ENCODE assay signal across 13 mouse cellular contexts in the genomic region with DNA sequence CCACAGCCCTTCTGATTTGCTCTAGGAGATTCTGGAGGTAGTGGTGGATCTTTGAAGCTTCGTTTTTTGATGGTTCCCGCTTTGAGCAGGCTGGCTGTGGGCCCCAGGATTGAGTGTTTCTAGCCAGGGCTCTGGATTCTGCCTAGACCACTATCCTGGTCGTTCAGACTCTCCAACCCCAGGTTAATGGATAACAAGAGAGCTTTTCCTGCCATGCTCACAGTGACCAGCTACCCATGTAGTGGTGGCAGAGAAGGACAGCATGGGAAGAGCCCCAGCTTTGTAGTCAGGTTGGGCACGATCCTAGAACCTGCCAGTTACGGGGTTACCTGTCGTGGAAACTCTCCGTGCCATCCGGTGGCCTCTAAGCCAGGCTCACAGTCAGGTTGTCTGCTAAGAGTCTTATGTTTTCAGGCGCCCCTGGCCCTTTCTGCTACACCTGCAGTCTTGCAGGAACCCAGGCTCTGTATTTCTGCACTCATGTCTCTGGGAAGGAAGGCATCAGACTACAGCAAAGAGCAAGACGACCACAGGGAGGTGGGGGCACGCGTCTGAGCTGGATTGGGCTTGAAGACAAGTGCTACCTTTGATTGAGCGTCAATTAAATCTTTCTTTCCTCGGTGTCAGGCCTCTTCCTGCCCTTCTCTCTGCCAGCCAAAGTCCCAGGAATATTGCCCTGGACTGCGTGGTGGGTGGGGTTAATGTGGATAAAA. TPM values are rescaled to one million over a fixed set of nuclear protein-coding genes. Genes with fewer than 3 reads are reported as not detected.
DNase-seq lines count a peak whose midpoint lies in the region; ATAC-seq and TF ChIP-seq lines count a peak whose summit lies in the region.
"Had no signal": no experiment of that assay in that cellular context is flagged by ENCODE, and none has a peak within 500 bp of the region (broad histone marks: within the 10 kb centered on the region; RNA-seq: fewer than 3 reads in every experiment).

No protein-coding gene starts in this region.

- no peak overlapping the region for H3K9ac ChIP-seq in kidney, embryonic 15.5 days
- H3K9ac ChIP-seq in midbrain, postnatal 0 days (replicated peaks; ENCODE audit: low read length, poor library complexity, severe bottlenecking) = 0 out of 2 replicates have a peak overlapping the region, but pooled peaks have one; percentile 24
- H3K9ac ChIP-seq: embryonic facial prominence, embryonic 13.5 days; limb, embryonic 13.5 days had no signal

- H3K36me3 ChIP-seq in kidney, adult 2 months (ENCODE audit: control insufficient read depth, insufficient read depth, low read length) = no peaks in the 10 kb centered on the region
- peaks cover 1% of the 10 kb centered on the region; the same call in 1 of the 2 replicates for H3K36me3 ChIP-seq in hindbrain, embryonic 10.5 days
- H3K36me3 ChIP-seq in kidney, embryonic 15.5 days = no peaks in the 10 kb centered on the region
- no peaks in the 10 kb centered on the region for H3K36me3 ChIP-seq in midbrain, postnatal 0 days (ENCODE audit: insufficient read depth, low read length)
- no peaks in the 10 kb centered on the region for H3K36me3 ChIP-seq in thymus, adult 2 months (ENCODE audit: control insufficient read depth, insufficient read depth, low read length)
- H3K36me3 ChIP-seq: embryonic facial prominence, embryonic 13.5 days; G1E; heart, embryonic 10.5 days; limb, embryonic 13.5 days had no signal

- H3K9me3 ChIP-seq in hindbrain, embryonic 10.5 days = no peaks in the 10 kb centered on the region
- no peaks in the 10 kb centered on the region for H3K9me3 ChIP-seq in kidney, embryonic 15.5 days (replicated peaks)
- H3K9me3 ChIP-seq in midbrain, postnatal 0 days (ENCODE audit: low read length) = no peaks in the 10 kb centered on the region
- H3K9me3 ChIP-seq: embryonic facial prominence, embryonic 13.5 days; G1E; heart, embryonic 10.5 days; limb, embryonic 13.5 days had no signal

- WGBS in kidney, adult 2 months = 47% methylated on average over 15 of the region's 15 CpGs
- WGBS in hindbrain, embryonic 10.5 days = 61% methylated on average over 15 of the region's 15 CpGs
- 47% methylated on average over 15 of the region's 15 CpGs for WGBS in kidney, embryonic 15.5 days
- WGBS in midbrain, postnatal 0 days = 33% methylated on average over 15 of the region's 15 CpGs
- WGBS in thymus, adult 2 months = 90% methylated on average over 15 of the region's 15 CpGs

- no peak for TF ChIP-seq POLR2A in kidney, adult 2 months (IDR thresholded peaks at IDR 0.05; ENCODE audit: low read depth, low read length)
- no peak; the same call in 1 of the 2 replicates for TF ChIP-seq POLR2A in thymus, adult 2 months (IDR thresholded peaks at IDR 0.05; ENCODE audit: control insufficient read depth, extremely low read depth, insufficient read depth, low read length, poor library complexity)

- H3K27ac ChIP-seq in kidney, adult 2 months (ENCODE audit: insufficient read depth, low read depth, low read length) = no peak overlapping the region
- peak overlapping the region; percentile 75 for H3K27ac ChIP-seq in hindbrain, embryonic 10.5 days
- peak overlapping the region; percentile 29; the same call in 1 of the 2 replicates for H3K27ac ChIP-seq in kidney, embryonic 15.5 days
- H3K27ac ChIP-seq in midbrain, postnatal 0 days (ENCODE audit: low read depth, low read length) = peak overlapping the region; percentile 77
- H3K27ac ChIP-seq in thymus, adult 2 months (ENCODE audit: control insufficient read depth, insufficient read depth, low read length) = no peak overlapping the region
- H3K27ac ChIP-seq: embryonic facial prominence, embryonic 13.5 days; heart, embryonic 10.5 days; limb, embryonic 13.5 days had no signal

- DNase-seq in kidney, adult 2 months = peak; percentile 59
- no peak for DNase-seq in kidney, postnatal 10 days
- no peak for DNase-seq in hindbrain, embryonic 10.5 days (ENCODE audit: low spot score)
- DNase-seq in midbrain, postnatal 0 days (ENCODE audit: low spot score) = no peak
- no peak for DNase-seq in lung, adult 18-20 months
- DNase-seq in thymus, adult 2 months = no peak
- no peak for DNase-seq in gastrocnemius, postnatal 4 days (ENCODE audit: low spot score in 2 of 2)
- DNase-seq: layer of hippocampus, adult 9-11 months had no signal

- no peak for TF ChIP-seq CTCF in kidney, adult 2 months (conservative IDR thresholded peaks at IDR 0.05; ENCODE audit: insufficient read depth, insufficient read length, low read depth, low read length)
- no peak for TF ChIP-seq CTCF in midbrain, postnatal 0 days (IDR thresholded peaks at IDR 0.05)
- TF ChIP-seq CTCF in thymus, adult 2 months (IDR thresholded peaks at IDR 0.05; ENCODE audit: borderline replicate concordance, control insufficient read depth, extremely low read depth, insufficient read depth, low read length, poor library complexity) = no peak

- H3K27me3 ChIP-seq in kidney, adult 2 months (replicated peaks; ENCODE audit: control insufficient read depth, insufficient read depth, low read length) = no peaks in the 10 kb centered on the region
- H3K27me3 ChIP-seq in hindbrain, embryonic 10.5 days (ENCODE audit: insufficient read depth, poor library complexity, severe bottlenecking) = peaks cover 29% of the 10 kb centered on the region
- H3K27me3 ChIP-seq in kidney, embryonic 15.5 days = no peaks in the 10 kb centered on the region
- H3K27me3 ChIP-seq in midbrain, postnatal 0 days (ENCODE audit: insufficient read depth, low read length) = no peaks in the 10 kb centered on the region; the same call in 1 of the 2 replicates
- H3K27me3 ChIP-seq in thymus, adult 2 months (ENCODE audit: control insufficient read depth, insufficient read depth, low read length) = no peaks in the 10 kb centered on the region
- H3K27me3 ChIP-seq: embryonic facial prominence, embryonic 13.5 days; limb, embryonic 13.5 days had no signal

- H3K4me1 ChIP-seq in kidney, adult 2 months (ENCODE audit: control insufficient read depth, insufficient read depth, low read length) = 0 out of 2 replicates have a peak, but pooled peaks cover 5% of the 10 kb centered on the region
- H3K4me1 ChIP-seq in hindbrain, embryonic 10.5 days (replicated peaks) = peaks cover 42% of the 10 kb centered on the region
- H3K4me1 ChIP-seq in kidney, embryonic 15.5 days = peaks cover 21% of the 10 kb centered on the region
- peaks cover 16% of the 10 kb centered on the region for H3K4me1 ChIP-seq in midbrain, postnatal 0 days (ENCODE audit: insufficient read depth, low read length)
- H3K4me1 ChIP-seq in thymus, adult 2 months (replicated peaks; ENCODE audit: control insufficient read depth, insufficient read depth, low read length) = no peaks in the 10 kb centered on the region

- no peak overlapping the region for H3K4me2 ChIP-seq in kidney, embryonic 15.5 days
- H3K4me2 ChIP-seq in midbrain, postnatal 0 days (ENCODE audit: low read depth, low read length, poor library complexity, severe bottlenecking) = 0 out of 2 replicates have a peak overlapping the region, but pooled peaks have one; percentile 20
- H3K4me2 ChIP-seq: embryonic facial prominence, embryonic 13.5 days; limb, embryonic 13.5 days had no signal

- no peak overlapping the region for H3K4me3 ChIP-seq in kidney, adult 2 months (ENCODE audit: insufficient read depth, low read depth, low read length)
- peak overlapping the region; percentile 28; the same call in 1 of the 2 replicates for H3K4me3 ChIP-seq in hindbrain, embryonic 10.5 days
- no peak overlapping the region for H3K4me3 ChIP-seq in kidney, embryonic 15.5 days (replicated peaks)
- no peak overlapping the region for H3K4me3 ChIP-seq in midbrain, postnatal 0 days (ENCODE audit: low read depth, low read length)
- no peak overlapping the region for H3K4me3 ChIP-seq in thymus, adult 2 months (ENCODE audit: control insufficient read depth, insufficient read depth, low read length)
- H3K4me3 ChIP-seq: embryonic facial prominence, embryonic 13.5 days; heart, embryonic 10.5 days; limb, embryonic 13.5 days had no signal

- ATAC-seq in kidney, embryonic 15.5 days (replicated peaks; ENCODE audit: low FRiP score) = peak; percentile 55; the same call in 1 of the 2 replicates
- peak; percentile 27; the same call in 1 of the 2 replicates for ATAC-seq in midbrain, postnatal 0 days (ENCODE audit: low FRiP score)

RNA-seq across cellular contexts. Expression of gene Cpne2, which starts 33.8 kb away (rescaled TPM):
- 28.9 and 31.5 TPM in 2 replicates for polyA plus RNA-seq in kidney, adult 2 months (2012; rRNA removed)
- 10.0 and 11.1 TPM in 2 replicates for polyA plus RNA-seq in hindbrain, embryonic 10.5 days (2016; fragmentation: Nextera tagmentation; extraction: Ambion mirVana)
- polyA plus RNA-seq in kidney, embryonic 15.5 days (2015; fragmentation: Nextera tagmentation; extraction: Ambion mirVana) = 11.1 and 11.9 TPM in 2 replicates
- total RNA-seq in midbrain, postnatal 0 days (2014; rRNA removed) = 42.4 and 46.3 TPM in 2 replicates
- 34.3 and 43.3 TPM in 2 replicates for polyA plus RNA-seq in midbrain, postnatal 0 days (2015; fragmentation: Nextera tagmentation; extraction: Ambion mirVana)
- 28.1 and 35.3 TPM in 2 replicates for polyA plus RNA-seq in thymus, adult 2 months (2012; rRNA removed)
- 10 to 100 TPM; 20.1 to 27.0 TPM for total RNA-seq in gastrocnemius, postnatal 4 days (2021)

RNA-seq across cellular contexts. Expression of gene Rspry1, which starts 35.1 kb away (rescaled TPM):
- 11.5 TPM in 2 replicates for polyA plus RNA-seq in kidney, adult 2 months (2012; rRNA removed)
- polyA plus RNA-seq in hindbrain, embryonic 10.5 days (2016; fragmentation: Nextera tagmentation; extraction: Ambion mirVana) = 41.8 and 42.7 TPM in 2 replicates
- polyA plus RNA-seq in kidney, embryonic 15.5 days (2015; fragmentation: Nextera tagmentation; extraction: Ambion mirVana) = 38.3 and 39.8 TPM in 2 replicates
- 42.7 and 53.2 TPM in 2 replicates for total RNA-seq in midbrain, postnatal 0 days (2014; rRNA removed)
- polyA plus RNA-seq in midbrain, postnatal 0 days (2015; fragmentation: Nextera tagmentation; extraction: Ambion mirVana) = 35.5 and 35.9 TPM in 2 replicates
- polyA plus RNA-seq in thymus, adult 2 months (2012; rRNA removed) = 13.6 and 14.9 TPM in 2 replicates
- total RNA-seq in gastrocnemius, postnatal 4 days (2021) = 10 to 100 TPM; 20.2 to 22.7 TPM

RNA-seq across cellular contexts. Expression of gene Fam192a, which starts 35.2 kb away (rescaled TPM):
- polyA plus RNA-seq in kidney, adult 2 months (2012; rRNA removed) = 18.2 and 20.9 TPM in 2 replicates
- 82.4 and 86.2 TPM in 2 replicates for polyA plus RNA-seq in hindbrain, embryonic 10.5 days (2016; fragmentation: Nextera tagmentation; extraction: Ambion mirVana)
- polyA plus RNA-seq in kidney, embryonic 15.5 days (2015; fragmentation: Nextera tagmentation; extraction: Ambion mirVana) = 70.0 and 73.2 TPM in 2 replicates
- 29.2 and 36.3 TPM in 2 replicates for total RNA-seq in midbrain, postnatal 0 days (2014; rRNA removed)
- polyA plus RNA-seq in midbrain, postnatal 0 days (2015; fragmentation: Nextera tagmentation; extraction: Ambion mirVana) = 59.6 and 62.2 TPM in 2 replicates
- 28.3 and 31.5 TPM in 2 replicates for polyA plus RNA-seq in thymus, adult 2 months (2012; rRNA removed)
- total RNA-seq in gastrocnemius, postnatal 4 days (2021) = 10 to 100 TPM; 27.1 to 33.0 TPM

Comparison
In these comparisons a context has a peak if more than half of its experiments do, and no peak if none do; other contexts are left out.
1. H3K27ac ChIP-seq: peak in hindbrain, embryonic 10.5 days (single experiment), kidney, embryonic 15.5 days (single experiment) and midbrain, postnatal 0 days (single experiment); none in kidney, adult 2 months (single experiment) and thymus, adult 2 months (single experiment).